Mouse (Mus musculus) limb, embryonic 13.5 days (tissue): ENCODE data around the gene 2410015M20Rik. TPM values are rescaled to one million over a fixed set of nuclear protein-coding genes. Genes with fewer than 3 reads are reported as not detected.

ENCODE experiments used
- ATAC-seq: fragments of 200-750 bp; cut with Nextera tagmentation; 2 replicates; pipeline ENCODE4 v1.8.0; 2017; ENCODE audit warnings: low read depth, moderate number of reproducible peaks, moderate TSS enrichment; ENCODE audit not compliant: low FRiP score
- H3K27ac ChIP-seq: fragments of 300-500 bp; sonication (generic); 2 replicates; pipeline ENCODE4 v1.5.1; 2015; ENCODE audit warnings: inconsistent platforms, mild to moderate bottlenecking, moderate library complexity
- H3K27me3 ChIP-seq: fragments of 300-500 bp; sonication (generic); 2 replicates; pipeline ENCODE4 v1.6.1; 2015; ENCODE audit warnings: mild to moderate bottlenecking, inconsistent platforms
- H3K36me3 ChIP-seq: fragments of 300-500 bp; sonication (generic); 2 replicates; pipeline ENCODE4 v1.6.1; 2015; ENCODE audit warnings: inconsistent platforms, mild to moderate bottlenecking, moderate library complexity
- H3K4me1 ChIP-seq: fragments of 300-500 bp; sonication (generic); 2 replicates; pipeline ENCODE4 v1.6.1; 2015; ENCODE audit warnings: inconsistent platforms
- H3K4me2 ChIP-seq: fragments of 300-500 bp; sonication (generic); replicated peaks from 2 replicates; pipeline ENCODE4 v1.6.1; 2015; ENCODE audit warnings: inconsistent platforms, mild to moderate bottlenecking, moderate library complexity
- H3K4me3 ChIP-seq: fragments of 300-500 bp; sonication (generic); 2 replicates; pipeline ENCODE4 v1.5.1; 2015; ENCODE audit warnings: moderate library complexity, mild to moderate bottlenecking, inconsistent platforms
- H3K9ac ChIP-seq: fragments of 300-500 bp; sonication (generic); 2 replicates; pipeline ENCODE4 v1.6.1; 2015; ENCODE audit warnings: mild to moderate bottlenecking, inconsistent platforms
- H3K9me3 ChIP-seq: fragments of 300-500 bp; sonication (generic); 2 replicates; pipeline ENCODE4 v1.6.1; 2016; ENCODE audit warnings: inconsistent platforms
- WGBS: fragments of 180-500 bp; shearing (Covaris S2); methylation state at CpG from one replicate; pipeline ENCODE4 v1.1.7; 2015; 5-methylcytosine and 5-hydroxymethylcytosine counted together
- polyA plus RNA-seq: library from polyadenylated mRNA; unstranded; fragments of >200 nt; fragmentation: Nextera tagmentation; extraction: Ambion mirVana; gene quantifications from 2 replicates; pipeline ENCODE4 v1.2.1, GENCODE M21; 2015

2410015M20Rik gene
- polyA plus RNA-seq, 1 experiment from 2014 or later = 226 TPM

- Histone ChIP-seq H3K9ac (0 out of 2 replicates have a peak overlapping the region, but pooled peaks have one; percentile 91), H3K4me3 (no peak overlapping the region; the same call in 1 of the 2 replicates), H3K27me3 (no peaks in the 10 kb centered on the region), H3K4me2 (peak overlapping the region; percentile 27; the same call in 1 of the 2 replicates), H3K36me3 (peaks cover 66% of the 10 kb centered on the region), H3K9me3 (no peaks in the 10 kb centered on the region), H3K4me1 (peaks cover 47% of the 10 kb centered on the region), H3K27ac (no peak overlapping the region)
- 71% methylated on average over 1 of the region's 1 CpGs for WGBS
- ATAC-seq = no peak
These were observed 21.8 kb downstream of the 2410015M20Rik start for GRCm38 (mm10) chr17:56587773-56588172.

GRCm38 (mm10) chr17:56585171-56585821 lies 24.3 kb downstream of the 2410015M20Rik start:
- ATAC-seq = peak; percentile 3; the same call in 1 of the 2 replicates
- H3K4me2 ChIP-seq = peak overlapping the region; percentile 86
- peaks cover 68% of the 10 kb centered on the region for H3K36me3 ChIP-seq
- H3K27me3 ChIP-seq = no peaks in the 10 kb centered on the region
- under 1% methylated on average over 61 of the region's 61 CpGs for WGBS
- no peaks in the 10 kb centered on the region for H3K9me3 ChIP-seq
- peak overlapping the region; percentile 92 for H3K4me3 ChIP-seq
- H3K9ac ChIP-seq = peak overlapping the region; percentile 91
- peaks cover 54% of the 10 kb centered on the region for H3K4me1 ChIP-seq
- H3K27ac ChIP-seq = peak overlapping the region; percentile 90

- peak within 1 kb of the TSS; percentile 94 for H3K4me2 ChIP-seq
- under 1% methylated on average over 92 of the region's 101 CpGs for WGBS
- peak within 1 kb of the TSS; percentile 91 for H3K9ac ChIP-seq
- no peaks in the 10 kb centered on the region for H3K27me3 ChIP-seq
- H3K9me3 ChIP-seq = no peaks in the 10 kb centered on the region
- peak within 1 kb of the TSS; percentile 93 for H3K27ac ChIP-seq
- peaks cover 68% of the 10 kb centered on the region for H3K36me3 ChIP-seq
- ATAC-seq = peak; percentile 96
- peak within 1 kb of the TSS; percentile 92 for H3K4me3 ChIP-seq
- peaks cover 52% of the 10 kb centered on the region for H3K4me1 ChIP-seq
These were observed 25.1 kb downstream of the 2410015M20Rik start, which contains the start of the genes Safb2 and Safb for GRCm38 (mm10) chr17:56584257-56585130. Safb2 (minus strand) TSS chr17:56584585. Safb (plus strand) TSS chr17:56584825.

GRCm38 (mm10) chr17:56583611-56584256 lies 25.8 kb downstream of the 2410015M20Rik start:
- H3K36me3 ChIP-seq = peaks cover 68% of the 10 kb centered on the region
- 6% methylated on average over 33 of the region's 33 CpGs for WGBS
- ATAC-seq = no peak

GRCm38 (mm10) chr17:56583071-56583470 lies 26.5 kb downstream of the 2410015M20Rik start:
- Histone ChIP-seq H3K4me2 (peak overlapping the region; percentile 94), H3K4me1 (peaks cover 48% of the 10 kb centered on the region), H3K27ac (no peak overlapping the region), H3K9ac (peak overlapping the region; percentile 90), H3K9me3 (no peaks in the 10 kb centered on the region), H3K27me3 (no peaks in the 10 kb centered on the region), H3K36me3 (peaks cover 68% of the 10 kb centered on the region), H3K4me3 (peak overlapping the region; percentile 92)
- ATAC-seq = no peak
- WGBS = 77% methylated on average over 1 of the region's 1 CpGs

More at GRCm38 (mm10) chr17:56583611-56584256, 25.8 kb downstream of the 2410015M20Rik start:
- H3K9ac ChIP-seq = peak overlapping the region; percentile 90
- peak overlapping the region; percentile 93 for H3K27ac ChIP-seq
- peak overlapping the region; percentile 92 for H3K4me3 ChIP-seq
- peaks cover 52% of the 10 kb centered on the region for H3K4me1 ChIP-seq
- H3K4me2 ChIP-seq = peak overlapping the region; percentile 94
- no peaks in the 10 kb centered on the region for H3K9me3 ChIP-seq
- H3K27me3 ChIP-seq = no peaks in the 10 kb centered on the region

- Histone ChIP-seq H3K27me3 (no peaks in the 10 kb centered on the region), H3K9ac (no peak overlapping the region), H3K9me3 (no peaks in the 10 kb centered on the region), H3K36me3 (peaks cover 94% of the 10 kb centered on the region), H3K4me1 (no peaks in the 10 kb centered on the region), H3K27ac (no peak overlapping the region), H3K4me2 (no peak overlapping the region), H3K4me3 (no peak overlapping the region)
- 96% methylated on average over 3 of the region's 3 CpGs for WGBS
- no peak for ATAC-seq
These were observed 36.6 kb downstream of the 2410015M20Rik start for GRCm38 (mm10) chr17:56572939-56573338.

- Histone ChIP-seq H3K36me3 (peaks cover 94% of the 10 kb centered on the region), H3K4me1 (no peaks in the 10 kb centered on the region), H3K27me3 (no peaks in the 10 kb centered on the region), H3K27ac (no peak overlapping the region), H3K9ac (no peak overlapping the region), H3K4me2 (no peak overlapping the region), H3K4me3 (no peak overlapping the region), H3K9me3 (no peaks in the 10 kb centered on the region)
- ATAC-seq = no peak
- 69% methylated on average over 1 of the region's 1 CpGs for WGBS
These were observed 37.4 kb downstream of the 2410015M20Rik start for GRCm38 (mm10) chr17:56572154-56572553.

- H3K27me3 ChIP-seq = no peaks in the 10 kb centered on the region
- H3K4me2 ChIP-seq = no peak overlapping the region
- no peak overlapping the region for H3K4me3 ChIP-seq
- WGBS = 92% methylated on average over 4 of the region's 4 CpGs
- H3K36me3 ChIP-seq = peaks cover 98% of the 10 kb centered on the region
- no peaks in the 10 kb centered on the region for H3K4me1 ChIP-seq
- H3K27ac ChIP-seq = no peak overlapping the region
- no peak for ATAC-seq
- H3K9ac ChIP-seq = no peak overlapping the region
- H3K9me3 ChIP-seq = no peaks in the 10 kb centered on the region
These were observed 39.3 kb downstream of the 2410015M20Rik start for GRCm38 (mm10) chr17:56570287-56570686.

GRCm38 (mm10) chr17:56567370-56567769 lies 42.2 kb downstream of the 2410015M20Rik start:
- no peak for ATAC-seq
- H3K4me2 ChIP-seq = no peak overlapping the region
- H3K9ac ChIP-seq = no peak overlapping the region
- no peak overlapping the region for H3K27ac ChIP-seq
- H3K36me3 ChIP-seq = peaks cover 100% of the 10 kb centered on the region
- H3K4me1 ChIP-seq = no peaks in the 10 kb centered on the region
- no peaks in the 10 kb centered on the region for H3K9me3 ChIP-seq
- H3K4me3 ChIP-seq = no peak overlapping the region
- no peaks in the 10 kb centered on the region for H3K27me3 ChIP-seq
- 95% methylated on average over 4 of the region's 4 CpGs for WGBS

- H3K4me3 ChIP-seq = no peak overlapping the region
- peaks cover 100% of the 10 kb centered on the region for H3K36me3 ChIP-seq
- no peak overlapping the region for H3K4me2 ChIP-seq
- 92% methylated on average over 5 of the region's 5 CpGs for WGBS
- H3K9me3 ChIP-seq = no peaks in the 10 kb centered on the region
- ATAC-seq = no peak
- H3K4me1 ChIP-seq = no peaks in the 10 kb centered on the region
- H3K27ac ChIP-seq = no peak overlapping the region
- no peaks in the 10 kb centered on the region for H3K27me3 ChIP-seq
- no peak overlapping the region for H3K9ac ChIP-seq
These were observed 42.7 kb downstream of the 2410015M20Rik start for GRCm38 (mm10) chr17:56566918-56567317.

- WGBS = 94% methylated on average over 29 of the region's 29 CpGs
- Histone ChIP-seq H3K4me2 (no peak overlapping the region), H3K36me3 (peaks cover 100% of the 10 kb centered on the region), H3K9ac (no peak overlapping the region), H3K4me1 (no peaks in the 10 kb centered on the region), H3K9me3 (no peaks in the 10 kb centered on the region), H3K27me3 (no peaks in the 10 kb centered on the region), H3K27ac (no peak overlapping the region), H3K4me3 (no peak overlapping the region)
- no peak for ATAC-seq
These were observed 43.3 kb downstream of the 2410015M20Rik start for GRCm38 (mm10) chr17:56566293-56566692.

GRCm38 (mm10) chr17:56561866-56562265 lies 47.7 kb downstream of the 2410015M20Rik start:
- H3K27ac ChIP-seq = no peak overlapping the region
- no peaks in the 10 kb centered on the region for H3K4me1 ChIP-seq
- 91% methylated on average over 2 of the region's 2 CpGs for WGBS
- H3K36me3 ChIP-seq = peaks cover 62% of the 10 kb centered on the region
- no peaks in the 10 kb centered on the region for H3K9me3 ChIP-seq
- no peak overlapping the region for H3K4me2 ChIP-seq
- H3K27me3 ChIP-seq = no peaks in the 10 kb centered on the region
- H3K9ac ChIP-seq = no peak overlapping the region
- no peak for ATAC-seq
- H3K4me3 ChIP-seq = no peak overlapping the region
